Comparison of ENCODE assay signal across 13 mouse cellular contexts in the genomic region with DNA sequence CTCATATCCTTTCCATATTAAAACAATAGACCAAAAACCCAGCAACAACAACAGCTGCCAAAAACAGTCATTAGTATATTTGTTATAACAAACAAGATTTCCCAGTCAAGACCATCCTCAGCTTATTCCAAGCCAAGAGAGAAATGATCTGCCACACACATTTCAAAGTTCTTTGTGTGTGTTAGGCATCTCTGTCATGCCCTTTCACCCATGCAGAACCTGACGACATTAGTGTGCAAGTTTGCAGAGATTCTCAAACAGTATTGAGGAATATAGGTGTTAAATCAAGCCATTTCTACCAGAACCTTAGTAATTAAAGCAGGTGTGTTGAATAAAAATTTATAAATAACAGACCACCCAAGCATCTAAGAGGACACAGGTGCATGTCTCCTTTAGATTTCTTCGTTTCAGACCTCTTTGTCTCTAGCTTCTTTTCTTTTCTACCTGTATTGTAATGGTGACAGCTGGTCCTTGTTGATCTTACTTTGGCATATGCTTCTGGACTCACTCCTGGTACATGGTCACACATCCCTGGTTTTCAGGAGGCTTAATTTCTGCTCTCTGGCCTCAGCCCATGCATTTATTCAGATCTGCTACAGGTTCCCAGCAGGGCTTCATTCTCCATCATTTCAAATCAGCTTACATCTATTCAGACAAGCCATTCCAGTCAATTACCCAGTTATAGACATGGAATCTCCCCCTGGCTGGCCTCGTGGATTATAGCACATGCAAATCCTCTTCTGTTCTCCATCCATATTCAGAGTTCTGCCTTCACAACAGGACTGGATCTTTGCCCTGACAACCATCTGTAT.
A peak's percentile ranks its signal among the peaks of the same experiment; 100 is the strongest.
DNase-seq lines count a peak whose midpoint lies in the region; ATAC-seq and TF ChIP-seq lines count a peak whose summit lies in the region.
"Had no signal": no experiment of that assay in that cellular context is flagged by ENCODE, and none has a peak within 500 bp of the region (broad histone marks: within the 10 kb centered on the region; RNA-seq: fewer than 3 reads in every experiment).

No protein-coding gene starts in this region.

- H3K27ac ChIP-seq in forebrain, embryonic 13.5 days, result no peak overlapping the region
- no peak overlapping the region for H3K27ac ChIP-seq in hindbrain, postnatal 0 days
- no peak overlapping the region for H3K27ac ChIP-seq in limb, embryonic 10.5 days

- intact Hi-C loops in left cerebral cortex, postnatal 4 days (cut with DNase I), result no loop called here
- intact Hi-C loops in left cerebral cortex, postnatal 14 days (cut with DNase I), result no loop called here

- 6% methylated on average over 3 of the region's 3 CpGs for WGBS in forebrain, embryonic 13.5 days
- WGBS in hindbrain, postnatal 0 days, result 26% methylated on average over 3 of the region's 3 CpGs
- 84% methylated on average over 3 of the region's 3 CpGs for WGBS in limb, embryonic 10.5 days

- peak; percentile 96 for ATAC-seq in forebrain, embryonic 13.5 days
- ATAC-seq in hindbrain, postnatal 0 days, result peak; percentile 96
- ATAC-seq: lung, postnatal 0 days had no signal

- no peaks in the 10 kb centered on the region for H3K27me3 ChIP-seq in forebrain, embryonic 13.5 days
- no peaks in the 10 kb centered on the region for H3K27me3 ChIP-seq in hindbrain, postnatal 0 days (ENCODE audit: insufficient read depth, low read length)
- no peaks in the 10 kb centered on the region for H3K27me3 ChIP-seq in limb, embryonic 10.5 days (ENCODE audit: low read depth, poor library complexity, severe bottlenecking)

- H3K4me1 ChIP-seq in forebrain, embryonic 13.5 days, result no peaks in the 10 kb centered on the region
- no peaks in the 10 kb centered on the region for H3K4me1 ChIP-seq in hindbrain, postnatal 0 days (ENCODE audit: insufficient read depth, low read length)
- no peaks in the 10 kb centered on the region for H3K4me1 ChIP-seq in limb, embryonic 10.5 days

- DNase-seq in left cerebral cortex, postnatal 4 days, result peak; percentile 79
- DNase-seq in left cerebral cortex, postnatal 14 days (ENCODE audit: low spot score in 2 of 2), result no peak
- peak; percentile 84 for DNase-seq in hindbrain, postnatal 0 days (ENCODE audit: low spot score)
- DNase-seq in retina, postnatal 1 day, result peak; percentile 79
- DNase-seq in limb, embryonic 10.5 days (ENCODE audit: low spot score), result no peak
- DNase-seq in MN1 (ENCODE audit: low spot score), result no peak
- DNase-seq in layer of hippocampus, adult 9-10 months (ENCODE audit: low spot score), result no peak
- DNase-seq: kidney, postnatal 25 days; layer of hippocampus, postnatal 36 days; liver had no signal

- peak; percentile 39 for TF ChIP-seq CTCF in hindbrain, postnatal 0 days (IDR thresholded peaks at IDR 0.05; ENCODE audit: low read depth)

- no peak overlapping the region for H3K9ac ChIP-seq in forebrain, embryonic 13.5 days
- H3K9ac ChIP-seq in hindbrain, postnatal 0 days (replicated peaks; ENCODE audit: low read length), result no peak overlapping the region

- H3K36me3 ChIP-seq in forebrain, embryonic 13.5 days (ENCODE audit: poor library complexity, severe bottlenecking), result no peaks in the 10 kb centered on the region
- no peaks in the 10 kb centered on the region for H3K36me3 ChIP-seq in hindbrain, postnatal 0 days (ENCODE audit: insufficient read depth, low read length)
- H3K36me3 ChIP-seq in limb, embryonic 10.5 days, result no peaks in the 10 kb centered on the region

- no peaks in the 10 kb centered on the region for H3K9me3 ChIP-seq in forebrain, embryonic 13.5 days (replicated peaks)
- no peaks in the 10 kb centered on the region for H3K9me3 ChIP-seq in hindbrain, postnatal 0 days (ENCODE audit: low read length)
- H3K9me3 ChIP-seq in limb, embryonic 10.5 days (replicated peaks), result no peaks in the 10 kb centered on the region

- H3K4me2 ChIP-seq in forebrain, embryonic 13.5 days, result no peak overlapping the region
- H3K4me2 ChIP-seq in hindbrain, postnatal 0 days (ENCODE audit: low read depth, low read length), result no peak overlapping the region
- H3K4me2 ChIP-seq: heart, embryonic 11.5 days had no signal

- no peak overlapping the region for H3K4me3 ChIP-seq in forebrain, embryonic 13.5 days
- no peak overlapping the region for H3K4me3 ChIP-seq in hindbrain, postnatal 0 days (ENCODE audit: low read length)
- no peak overlapping the region for H3K4me3 ChIP-seq in limb, embryonic 10.5 days

Comparison
In these comparisons a context has a peak if more than half of its experiments do, and no peak if none do; other contexts are left out.
1. DNase-seq: peak in left cerebral cortex, postnatal 4 days (single experiment), hindbrain, postnatal 0 days (single experiment) and retina, postnatal 1 day (single experiment); none in left cerebral cortex, postnatal 14 days (0 of 2), limb, embryonic 10.5 days (single experiment), MN1 (single experiment) and layer of hippocampus, adult 9-10 months (single experiment).